Mouse (Mus musculus) heart, embryonic 12.5 days (tissue): Measurements from ENCODE around the gene Irs2. TPM values are rescaled to one million over a fixed set of nuclear protein-coding genes. Genes with fewer than 3 reads are reported as not detected.

Experiments
- ATAC-seq: fragments of 200-750 bp; cut with Nextera tagmentation; 2 replicates; pipeline ENCODE4 v1.8.0; 2017; ENCODE audit warnings: moderate TSS enrichment, moderate library complexity; ENCODE audit not compliant: insufficient number of reproducible peaks, low FRiP score
- H3K27ac ChIP-seq: fragments of 300-500 bp; sonication (generic); 2 replicates; pipeline ENCODE4 v1.5.1; 2016; ENCODE audit warnings: mild to moderate bottlenecking, moderate library complexity; ENCODE audit not compliant: poor library complexity, severe bottlenecking
- H3K27me3 ChIP-seq: fragments of 300-500 bp; sonication (generic); replicated peaks from 2 replicates; pipeline ENCODE4 v1.6.1; 2016; ENCODE audit warnings: mild to moderate bottlenecking, moderate library complexity
- H3K36me3 ChIP-seq: fragments of 300-500 bp; sonication (generic); 2 replicates; pipeline ENCODE4 v1.6.1; 2016; ENCODE audit warnings: mild to moderate bottlenecking, moderate library complexity
- H3K4me1 ChIP-seq: fragments of 300-500 bp; sonication (generic); replicated peaks from 2 replicates; pipeline ENCODE4 v1.6.1; 2016; ENCODE audit warnings: mild to moderate bottlenecking
- H3K4me2 ChIP-seq: fragments of 300-500 bp; sonication (generic); 2 replicates; pipeline ENCODE4 v1.6.1; 2016; ENCODE audit warnings: mild to moderate bottlenecking, moderate library complexity
- H3K4me3 ChIP-seq: fragments of 300-500 bp; sonication (generic); 2 replicates; pipeline ENCODE4 v1.5.1; 2016; ENCODE audit warnings: mild to moderate bottlenecking
- H3K9ac ChIP-seq: fragments of 300-500 bp; sonication (generic); 2 replicates; pipeline ENCODE4 v1.6.1; 2016; ENCODE audit warnings: mild to moderate bottlenecking, moderate library complexity
- H3K9me3 ChIP-seq: fragments of 300-500 bp; sonication (generic); replicated peaks from 2 replicates; pipeline ENCODE4 v1.6.1; 2016; ENCODE audit warnings: mild to moderate bottlenecking, moderate library complexity
- WGBS: fragments of 180-500 bp; shearing (Covaris S2); methylation state at CpG from one replicate; pipeline ENCODE4 v1.1.7; 2016; 5-methylcytosine and 5-hydroxymethylcytosine counted together
- polyA plus RNA-seq: library from polyadenylated mRNA; unstranded; fragments of >200 nt; fragmentation: Nextera tagmentation; extraction: Ambion mirVana; gene quantifications from 2 replicates; pipeline ENCODE4 v1.2.1, GENCODE M21; 2016

Irs2 gene
- polyA plus RNA-seq, 1 experiment from 2014 or later = 6.2 TPM

DNA sequence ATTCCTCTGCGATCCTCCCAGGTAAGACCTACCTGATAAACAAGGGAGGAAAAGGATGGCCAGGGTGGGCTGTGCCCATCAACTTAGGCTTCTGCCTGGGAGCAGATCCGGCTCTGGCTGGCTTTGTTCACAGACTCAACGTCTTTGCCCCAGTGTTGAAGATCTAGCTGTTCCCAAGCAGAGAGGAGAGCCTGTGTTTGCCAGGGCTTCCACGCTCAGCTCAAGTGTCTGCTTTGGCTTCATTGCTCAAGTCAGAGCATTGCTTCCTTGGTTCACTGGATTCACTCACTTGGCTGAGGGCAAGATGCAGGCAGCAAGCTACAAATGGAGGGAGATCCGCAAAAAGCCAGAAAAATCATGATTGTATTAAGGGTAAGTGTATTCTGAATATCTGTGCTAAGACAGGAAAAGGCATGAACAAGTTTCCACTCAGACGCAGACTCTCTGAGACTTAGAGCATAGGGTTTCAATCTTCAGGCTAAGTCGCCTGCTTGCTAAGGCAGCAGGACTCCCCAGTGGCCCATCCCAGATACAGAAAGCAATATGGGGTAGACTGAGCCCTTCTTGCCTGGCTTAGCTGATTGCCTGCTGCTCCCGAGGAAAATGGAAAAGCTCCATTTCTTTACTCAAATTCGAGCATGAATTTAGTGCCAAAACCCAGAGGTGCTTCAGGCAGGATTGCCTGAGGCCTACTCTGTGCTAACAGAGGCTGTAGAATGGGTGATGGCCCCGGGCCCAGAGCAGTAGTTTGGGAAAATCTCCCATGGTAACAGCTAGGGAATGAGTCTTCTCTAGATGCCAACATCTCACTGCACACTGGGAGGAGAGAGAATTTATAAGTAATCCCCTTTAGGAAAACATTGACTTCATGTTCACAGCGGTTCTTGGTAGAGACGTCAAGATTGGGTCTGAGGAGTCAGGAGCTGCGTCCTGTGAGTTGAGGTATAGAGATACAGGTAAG is 37.5 kb downstream of the Irs2 start:
- no peak for ATAC-seq
- no peaks in the 10 kb centered on the region for H3K36me3 ChIP-seq
- no peak overlapping the region for H3K4me3 ChIP-seq
- 83% methylated on average over 13 of the region's 13 CpGs for WGBS
- no peaks in the 10 kb centered on the region for H3K27me3 ChIP-seq
- no peaks in the 10 kb centered on the region for H3K9me3 ChIP-seq
- H3K9ac ChIP-seq = no peak overlapping the region
- no peak overlapping the region for H3K4me2 ChIP-seq
- peaks cover 57% of the 10 kb centered on the region for H3K4me1 ChIP-seq
- H3K27ac ChIP-seq = no peak overlapping the region

DNA sequence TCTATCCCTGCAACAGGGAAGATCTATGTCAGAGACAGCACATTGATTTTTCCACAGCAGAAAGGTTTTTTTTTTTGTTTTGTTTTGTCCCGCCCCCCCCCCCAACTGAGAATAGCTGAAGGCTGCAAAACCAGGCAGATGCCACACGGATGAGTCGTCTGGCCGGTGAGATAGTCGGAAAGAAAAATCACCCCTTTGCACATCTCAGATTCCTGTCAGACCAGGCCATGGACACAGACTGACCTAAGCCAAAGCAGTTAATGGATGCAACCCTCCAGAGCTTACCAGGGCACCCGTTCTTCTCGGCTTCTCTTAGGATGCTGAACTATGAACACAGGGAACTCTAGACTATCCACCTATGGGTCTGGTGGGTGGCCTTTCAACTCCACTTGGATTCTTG is 39.6 kb downstream of the Irs2 start:
- no peak overlapping the region for H3K4me3 ChIP-seq
- H3K9me3 ChIP-seq = no peaks in the 10 kb centered on the region
- H3K36me3 ChIP-seq = no peaks in the 10 kb centered on the region
- ATAC-seq = no peak
- WGBS = 31% methylated on average over 7 of the region's 7 CpGs
- H3K27me3 ChIP-seq = no peaks in the 10 kb centered on the region
- no peak overlapping the region for H3K27ac ChIP-seq
- peaks cover 56% of the 10 kb centered on the region for H3K4me1 ChIP-seq
- H3K4me2 ChIP-seq = no peak overlapping the region
- H3K9ac ChIP-seq = no peak overlapping the region

DNA sequence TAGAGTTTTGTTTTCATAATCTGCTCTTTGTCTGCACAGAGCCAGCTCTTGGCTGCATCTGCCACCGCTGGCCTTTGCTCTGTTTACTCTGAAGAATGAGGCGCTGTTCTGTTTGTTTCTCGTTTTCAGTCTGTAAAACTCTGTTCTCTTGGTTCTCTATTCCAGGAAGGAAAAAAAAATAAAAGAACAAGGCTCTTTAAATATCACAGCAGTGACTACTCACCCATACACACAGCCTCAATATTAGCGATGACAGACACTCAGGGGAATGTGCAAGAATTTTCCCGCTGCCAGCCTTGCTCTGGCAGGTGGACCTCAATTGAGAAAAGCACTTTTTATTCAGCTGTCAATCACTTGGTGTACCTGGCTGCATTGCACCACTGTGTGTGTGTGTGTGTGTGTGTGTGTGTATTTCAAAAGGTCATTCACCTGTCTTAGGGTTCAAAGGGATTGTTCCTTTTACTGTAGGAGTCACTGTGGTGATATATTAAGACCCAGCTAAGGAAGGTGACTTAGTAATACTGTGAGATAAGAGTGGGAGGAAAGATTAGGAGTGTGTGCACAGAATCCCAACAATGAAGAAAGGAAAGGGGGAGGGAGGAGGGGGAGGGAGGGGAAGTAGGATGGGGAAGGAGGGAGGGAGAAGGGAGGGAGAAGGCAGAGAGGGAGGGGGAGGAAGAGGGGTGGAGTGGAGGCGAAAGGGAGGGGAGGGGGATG is 42.7 kb downstream of the Irs2 start:
- no peaks in the 10 kb centered on the region for H3K36me3 ChIP-seq
- ATAC-seq = no peak
- H3K4me2 ChIP-seq = peak overlapping the region; percentile 27
- H3K9me3 ChIP-seq = no peaks in the 10 kb centered on the region
- no peaks in the 10 kb centered on the region for H3K27me3 ChIP-seq
- H3K4me1 ChIP-seq = peaks cover 60% of the 10 kb centered on the region
- no peak overlapping the region for H3K4me3 ChIP-seq
- peak overlapping the region; percentile 69 for H3K27ac ChIP-seq
- H3K9ac ChIP-seq = 0 out of 2 replicates have a peak overlapping the region, but pooled peaks have one; percentile 17
- 20% methylated on average over 6 of the region's 6 CpGs for WGBS

DNA sequence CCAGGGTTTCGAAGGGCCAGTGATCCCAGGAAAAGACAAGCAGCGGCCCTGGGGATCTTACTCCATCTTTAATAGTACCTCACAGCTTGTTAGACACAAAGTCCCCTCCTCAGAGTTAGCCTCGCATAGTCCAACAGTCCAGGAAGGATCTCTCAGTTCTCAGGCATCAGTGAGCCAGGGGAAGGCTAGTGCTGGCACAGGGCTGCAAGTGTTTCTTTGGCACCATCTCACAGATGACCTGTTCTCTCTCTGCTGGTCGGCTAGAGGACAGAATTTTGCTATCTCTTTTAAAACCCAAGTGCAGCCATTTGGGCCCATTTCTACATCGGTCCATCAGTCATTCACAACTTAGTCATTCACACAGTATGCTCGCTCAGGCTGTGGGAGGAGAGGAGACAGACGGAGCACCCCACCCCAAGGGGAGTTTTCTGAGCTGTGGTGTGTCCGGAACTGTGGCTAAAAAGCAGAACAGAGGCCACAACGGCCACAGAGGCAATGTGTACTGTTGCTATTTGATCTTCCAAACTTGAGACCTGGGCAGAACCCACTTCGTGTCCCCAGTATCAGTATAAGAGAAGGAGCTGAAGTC is 43.7 kb downstream of the Irs2 start:
- no peak for ATAC-seq
- no peaks in the 10 kb centered on the region for H3K9me3 ChIP-seq
- no peaks in the 10 kb centered on the region for H3K36me3 ChIP-seq
- H3K9ac ChIP-seq = 0 out of 2 replicates have a peak overlapping the region, but pooled peaks have one; percentile 17
- 56% methylated on average over 10 of the region's 10 CpGs for WGBS
- peak overlapping the region; percentile 69 for H3K27ac ChIP-seq
- H3K4me2 ChIP-seq = no peak overlapping the region
- no peak overlapping the region for H3K4me3 ChIP-seq
- H3K27me3 ChIP-seq = no peaks in the 10 kb centered on the region
- H3K4me1 ChIP-seq = peaks cover 70% of the 10 kb centered on the region

- H3K4me2 ChIP-seq = peak overlapping the region; percentile 35
- H3K27ac ChIP-seq = peak overlapping the region; percentile 78
- no peaks in the 10 kb centered on the region for H3K9me3 ChIP-seq
- no peaks in the 10 kb centered on the region for H3K27me3 ChIP-seq
- H3K4me1 ChIP-seq = peaks cover 82% of the 10 kb centered on the region
- no peak overlapping the region for H3K4me3 ChIP-seq
- no peak overlapping the region for H3K9ac ChIP-seq
- no peaks in the 10 kb centered on the region for H3K36me3 ChIP-seq
- 8% methylated on average over 8 of the region's 8 CpGs for WGBS
- ATAC-seq = peak; percentile 56; the same call in 1 of the 2 replicates
These were observed 46.3 kb downstream of the Irs2 start for GRCm38 (mm10) chr8:10961989-10962388.

DNA sequence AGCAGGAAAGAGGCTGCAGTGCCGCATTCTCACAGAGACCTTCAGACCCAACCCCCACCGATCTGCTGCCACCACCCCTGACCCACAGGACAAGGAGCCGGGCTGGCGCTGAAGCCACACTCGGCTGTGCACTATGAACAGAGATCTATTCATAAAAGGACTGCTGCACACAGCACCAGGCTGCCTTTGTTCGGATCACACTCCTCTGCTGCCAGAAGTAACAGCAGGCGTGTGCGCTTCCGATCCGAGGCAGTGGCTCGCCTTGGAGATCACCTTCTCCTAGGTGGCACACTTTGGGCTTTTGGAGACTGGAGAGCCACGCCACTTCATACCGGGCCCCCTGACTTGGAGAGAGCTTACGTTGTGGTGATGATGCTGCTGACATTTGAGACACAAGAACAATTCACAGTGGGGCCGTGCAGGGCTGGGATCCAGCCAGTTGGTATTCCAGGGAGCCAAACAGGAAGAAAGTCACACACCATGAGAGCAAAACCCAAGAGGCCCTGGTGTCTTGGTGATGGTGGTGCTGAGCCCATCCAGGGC is 47.9 kb downstream of the Irs2 start:
- Histone ChIP-seq H3K4me2 (peak overlapping the region; percentile 57), H3K36me3 (no peaks in the 10 kb centered on the region), H3K9ac (peak overlapping the region; percentile 37; the same call in 1 of the 2 replicates), H3K4me1 (peaks cover 71% of the 10 kb centered on the region), H3K9me3 (no peaks in the 10 kb centered on the region), H3K4me3 (peak overlapping the region; percentile 6; the same call in 1 of the 2 replicates), H3K27ac (peak overlapping the region; percentile 68), H3K27me3 (no peaks in the 10 kb centered on the region)
- 0 out of 2 replicates have a peak, but pooled peaks have one; percentile 19 for ATAC-seq
- 18% methylated on average over 15 of the region's 15 CpGs for WGBS

DNA sequence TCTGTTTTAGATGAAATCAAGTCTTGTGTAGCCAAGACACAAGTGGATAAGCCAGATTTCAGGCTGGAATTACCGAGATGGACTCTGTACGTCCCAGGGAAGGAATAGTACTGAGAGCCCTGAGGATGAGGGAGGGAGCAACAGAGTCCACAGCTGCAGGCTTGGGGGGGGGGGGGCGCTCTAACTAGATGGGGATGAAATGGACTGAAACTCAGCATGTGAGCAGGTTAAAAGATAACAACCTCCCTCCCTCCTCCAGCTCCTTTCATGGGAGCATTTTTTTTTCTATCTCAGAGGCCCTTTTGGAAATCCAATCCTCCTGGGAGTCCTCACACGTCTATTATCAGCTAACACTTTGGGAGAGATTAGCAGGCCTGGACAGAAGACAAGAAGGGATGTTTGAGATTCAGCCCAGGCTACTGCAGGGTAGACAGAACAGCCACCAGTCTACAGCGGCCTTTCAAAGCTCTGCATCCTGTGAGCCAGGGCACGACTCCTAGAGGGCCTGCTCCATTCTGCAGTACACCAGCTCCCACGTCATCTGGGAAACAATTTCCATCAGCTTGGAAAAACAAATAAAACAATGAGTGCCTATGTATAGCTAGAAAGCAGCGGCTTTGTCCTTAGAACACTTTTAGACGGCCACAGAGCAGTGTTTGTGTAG is 50.8 kb downstream of the Irs2 start:
- Histone ChIP-seq H3K9ac (no peak overlapping the region), H3K36me3 (no peaks in the 10 kb centered on the region), H3K27ac (peak overlapping the region; percentile 64), H3K4me2 (no peak overlapping the region), H3K4me1 (peaks cover 71% of the 10 kb centered on the region), H3K9me3 (0 out of 2 replicates have a peak, but pooled peaks cover 3% of the 10 kb centered on the region), H3K4me3 (no peak overlapping the region), H3K27me3 (no peaks in the 10 kb centered on the region)
- 9% methylated on average over 9 of the region's 9 CpGs for WGBS
- 0 out of 2 replicates have a peak, but pooled peaks have one; percentile 31 for ATAC-seq

GRCm38 (mm10) chr8:10953346-10954053 is 54.8 kb downstream of the Irs2 start:
- no peak overlapping the region for H3K27ac ChIP-seq
- no peaks in the 10 kb centered on the region for H3K36me3 ChIP-seq
- 0 out of 2 replicates have a peak, but pooled peaks cover 5% of the 10 kb centered on the region for H3K27me3 ChIP-seq
- 9% methylated on average over 11 of the region's 11 CpGs for WGBS
- ATAC-seq = peak; percentile 62
- peak overlapping the region; percentile 15; the same call in 1 of the 2 replicates for H3K9ac ChIP-seq
- H3K4me2 ChIP-seq = peak overlapping the region; percentile 25; the same call in 1 of the 2 replicates
- H3K4me3 ChIP-seq = no peak overlapping the region
- peaks cover 51% of the 10 kb centered on the region for H3K4me1 ChIP-seq
- H3K9me3 ChIP-seq = 0 out of 2 replicates have a peak, but pooled peaks cover 3% of the 10 kb centered on the region

GRCm38 (mm10) chr8:10952706-10953105 is 55.6 kb downstream of the Irs2 start:
- no peak overlapping the region for H3K4me2 ChIP-seq
- no peak overlapping the region for H3K27ac ChIP-seq
- no peak overlapping the region for H3K4me3 ChIP-seq
- 56% methylated on average over 5 of the region's 5 CpGs for WGBS
- H3K27me3 ChIP-seq = 0 out of 2 replicates have a peak, but pooled peaks cover 5% of the 10 kb centered on the region
- peaks cover 52% of the 10 kb centered on the region for H3K4me1 ChIP-seq
- H3K9me3 ChIP-seq = 0 out of 2 replicates have a peak, but pooled peaks cover 3% of the 10 kb centered on the region
- ATAC-seq = no peak
- no peak overlapping the region for H3K9ac ChIP-seq
- no peaks in the 10 kb centered on the region for H3K36me3 ChIP-seq
